Mouse (Mus musculus): ENCODE measurements at regions not wholly inside any gene's neighbourhood (a gene's known extent, or its start where the extent isn't known, plus 50 kb on each side); places are given as distances from the start of the nearest gene placed in this dataset. TPM values are rescaled to one million over a fixed set of nuclear protein-coding genes. Genes with fewer than 3 reads are reported as not detected.

Small RNA genes in the stretch of these regions (microRNA-seq; reads per million reads assigned to microRNA genes)
- gene Gm27935 = not detected
